Mouse (Mus musculus) cortical plate, adult 2 months (tissue): Measurements from ENCODE around the gene Hhat.

Source experiments
- CTCF ChIP-seq: fragments of 200-500 bp; IDR thresholded peaks from 2 replicates; pipeline ENCODE4 v1.5.1; 2011; ENCODE audit warnings: mild to moderate bottlenecking, control low read depth, low read length; ENCODE audit not compliant: insufficient read depth; ENCODE audit errors: extremely low read depth
- POLR2A ChIP-seq: fragments of 200-500 bp; IDR thresholded peaks from 2 replicates; pipeline ENCODE4 v1.6.1; 2011; ENCODE audit warnings: mild to moderate bottlenecking, low read length, control low read depth; ENCODE audit not compliant: insufficient read depth; ENCODE audit errors: extremely low read depth

- no peak for TF ChIP-seq CTCF
- no peak for TF ChIP-seq POLR2A
These were observed 7.8 kb downstream of the Hhat start for GRCm38 (mm10) chr1:192762946-192763933.
